Mouse (Mus musculus) liver, embryonic 14.5 days (tissue): Measurements from ENCODE around the gene Atf7.

Experiments
- CTCF ChIP-seq: IDR thresholded peaks from 2 replicates; pipeline ENCODE4 v1.5.1; 2016; ENCODE audit warnings: antibody characterized with exemption, low read depth, control low read depth
- EP300 ChIP-seq: IDR thresholded peaks from 2 replicates; pipeline ENCODE4 v1.6.1; 2016; ENCODE audit warnings: antibody characterized with exemption, low read depth

DNA sequence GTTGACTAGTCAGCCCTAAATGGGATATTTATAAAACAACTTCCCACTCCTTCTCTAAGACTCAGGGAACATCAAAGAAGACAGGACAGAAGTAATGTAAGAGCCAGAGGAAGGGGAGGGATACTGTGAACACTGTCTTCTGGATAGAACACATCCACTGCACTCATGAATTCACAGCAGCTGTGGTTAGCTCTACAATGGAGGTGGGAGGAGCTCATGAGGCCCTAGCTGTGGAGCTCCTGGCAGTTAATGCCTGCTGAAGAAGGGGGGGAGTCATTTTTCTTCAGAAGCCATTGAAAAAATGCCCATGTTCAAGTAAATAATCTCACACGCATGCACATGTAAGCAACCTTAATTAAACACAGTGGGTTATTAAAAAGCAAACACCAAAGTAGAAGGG lies 48.3 kb downstream of the Atf7 start:
- TF ChIP-seq CTCF (no peak), EP300 (no peak)
